Mouse (Mus musculus): ENCODE results near the gene Luc7l3. TPM values are rescaled to one million over a fixed set of nuclear protein-coding genes. Genes with fewer than 3 reads are reported as not detected.

The Luc7l3 gene
- polyA plus RNA-seq, 1 experiment from 2014 or later: 174 TPM

GRCm38 (mm10) chr11:94347063-94347575 lies 25.3 kb upstream of the Luc7l3 start:
- no peak overlapping the region for H3K4me3 ChIP-seq (replicated peaks)
- no peak overlapping the region for H3K27ac ChIP-seq
- no peak overlapping the region for H3K4me2 ChIP-seq
- H3K9ac ChIP-seq: no peak overlapping the region
- no peaks in the 10 kb centered on the region for H3K9me3 ChIP-seq
- ATAC-seq (ENCODE audit: low FRiP score): no peak
- H3K27me3 ChIP-seq: no peaks in the 10 kb centered on the region
- peaks cover 27% of the 10 kb centered on the region for H3K4me1 ChIP-seq
- 89% methylated on average over 7 of the region's 7 CpGs for WGBS
- no peaks in the 10 kb centered on the region for H3K36me3 ChIP-seq (replicated peaks)

DNA sequence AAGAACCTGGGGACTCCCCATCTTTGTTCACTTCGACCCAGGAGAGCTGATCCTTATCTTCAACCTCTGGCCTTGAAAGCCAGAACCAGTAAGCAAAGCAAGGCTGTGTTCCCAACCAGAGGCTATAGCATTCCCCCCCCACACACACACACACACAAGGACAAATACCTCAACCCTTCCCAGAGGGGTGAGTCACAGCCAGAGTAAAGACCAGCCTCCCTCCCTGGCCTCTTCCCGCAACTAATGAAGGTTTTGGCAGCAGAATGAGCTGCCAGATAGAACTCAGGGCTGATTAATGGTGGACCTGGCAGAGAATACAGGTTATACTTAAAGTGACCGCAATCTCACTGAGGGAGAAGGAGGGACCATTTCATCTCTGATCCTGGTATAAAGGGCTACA lies 24.8 kb upstream of the Luc7l3 start:
- Histone ChIP-seq H3K4me1 (peaks cover 32% of the 10 kb centered on the region), H3K27me3 (no peaks in the 10 kb centered on the region), H3K4me2 (no peak overlapping the region), H3K27ac (no peak overlapping the region), H3K36me3 (replicated peaks) (no peaks in the 10 kb centered on the region), H3K4me3 (replicated peaks) (no peak overlapping the region), H3K9ac (no peak overlapping the region), H3K9me3 (no peaks in the 10 kb centered on the region)
- no peak for ATAC-seq (ENCODE audit: low FRiP score)
- 72% methylated on average over 3 of the region's 3 CpGs for WGBS

DNA sequence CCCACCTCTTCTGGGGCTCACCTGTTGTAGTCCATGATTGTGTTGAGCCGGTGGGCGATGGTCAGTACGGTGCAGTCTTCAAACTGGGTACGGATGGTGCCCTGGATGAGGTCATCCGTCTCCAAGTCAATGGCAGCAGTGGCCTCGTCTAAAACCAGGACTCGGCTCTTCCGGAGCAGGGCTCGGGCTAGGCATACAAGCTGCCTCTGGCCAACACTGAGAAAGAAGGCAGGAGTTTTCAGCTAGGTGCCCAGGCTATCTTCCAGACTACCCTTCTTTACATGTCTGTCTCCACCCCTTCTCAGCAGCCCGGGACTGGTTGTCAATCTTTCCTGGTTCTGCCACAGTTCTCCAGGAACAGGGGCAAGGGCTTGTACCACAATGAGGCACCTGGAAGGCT lies 24.1 kb upstream of the Luc7l3 start:
- 87% methylated on average over 10 of the region's 10 CpGs for WGBS
- no peaks in the 10 kb centered on the region for H3K27me3 ChIP-seq
- no peak for ATAC-seq (ENCODE audit: low FRiP score)
- no peaks in the 10 kb centered on the region for H3K36me3 ChIP-seq (replicated peaks)
- H3K4me3 ChIP-seq (replicated peaks): no peak overlapping the region
- no peak overlapping the region for H3K27ac ChIP-seq
- no peaks in the 10 kb centered on the region for H3K9me3 ChIP-seq
- no peak overlapping the region for H3K4me2 ChIP-seq
- peaks cover 39% of the 10 kb centered on the region for H3K4me1 ChIP-seq
- H3K9ac ChIP-seq: no peak overlapping the region

- Histone ChIP-seq H3K4me2 (no peak overlapping the region), H3K27ac (peak overlapping the region; percentile 74), H3K36me3 (replicated peaks) (peaks cover 5% of the 10 kb centered on the region), H3K9ac (0 out of 2 replicates have a peak overlapping the region, but pooled peaks have one; percentile 7), H3K4me3 (replicated peaks) (no peak overlapping the region), H3K9me3 (no peaks in the 10 kb centered on the region), H3K4me1 (peaks cover 49% of the 10 kb centered on the region), H3K27me3 (no peaks in the 10 kb centered on the region)
- no peak for ATAC-seq (ENCODE audit: low FRiP score)
- 74% methylated on average over 1 of the region's 1 CpGs for WGBS
Observed at GRCm38 (mm10) chr11:94344470-94344869, 22.7 kb upstream of the Luc7l3 start.

DNA sequence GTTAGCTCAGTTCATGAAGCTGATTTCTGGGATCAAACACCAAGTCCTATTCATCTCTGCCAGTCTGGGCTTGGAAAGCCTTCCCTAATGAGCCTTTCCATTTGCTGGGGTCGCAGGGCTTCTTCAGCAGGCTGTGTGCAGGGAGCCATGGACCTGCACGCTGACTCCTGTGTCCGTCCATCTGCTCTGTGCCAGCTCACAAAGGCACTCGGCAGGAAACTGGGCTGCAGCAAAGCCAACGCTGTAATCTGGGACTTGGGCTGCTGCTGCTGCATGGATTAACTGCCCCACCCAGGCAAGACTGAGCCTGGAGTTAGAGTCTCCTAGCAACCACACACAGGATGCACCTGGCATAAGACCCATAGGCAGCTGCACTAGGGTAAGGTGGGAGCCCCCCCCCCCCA lies 22.2 kb upstream of the Luc7l3 start:
- Histone ChIP-seq H3K27ac (peak overlapping the region; percentile 74), H3K4me2 (no peak overlapping the region), H3K9ac (0 out of 2 replicates have a peak overlapping the region, but pooled peaks have one; percentile 7), H3K9me3 (no peaks in the 10 kb centered on the region), H3K27me3 (no peaks in the 10 kb centered on the region), H3K4me1 (peaks cover 49% of the 10 kb centered on the region), H3K4me3 (replicated peaks) (no peak overlapping the region), H3K36me3 (replicated peaks) (peaks cover 10% of the 10 kb centered on the region)
- ATAC-seq (ENCODE audit: low FRiP score): 0 out of 2 replicates have a peak, but pooled peaks have one; percentile 39
- 12% methylated on average over 5 of the region's 5 CpGs for WGBS

GRCm38 (mm10) chr11:94342114-94342905 lies 20.5 kb upstream of the Luc7l3 start:
- H3K36me3 ChIP-seq (replicated peaks): peaks cover 21% of the 10 kb centered on the region
- H3K9ac ChIP-seq: no peak overlapping the region
- H3K9me3 ChIP-seq: no peaks in the 10 kb centered on the region
- H3K4me3 ChIP-seq (replicated peaks): no peak overlapping the region
- 34% methylated on average over 13 of the region's 13 CpGs for WGBS
- no peak overlapping the region for H3K4me2 ChIP-seq
- H3K27ac ChIP-seq: peak overlapping the region; percentile 36
- ATAC-seq (ENCODE audit: low FRiP score): no peak
- H3K27me3 ChIP-seq: no peaks in the 10 kb centered on the region
- peaks cover 49% of the 10 kb centered on the region for H3K4me1 ChIP-seq

- Histone ChIP-seq H3K4me3 (replicated peaks) (no peak overlapping the region), H3K36me3 (replicated peaks) (peaks cover 26% of the 10 kb centered on the region), H3K9me3 (no peaks in the 10 kb centered on the region), H3K27me3 (no peaks in the 10 kb centered on the region), H3K9ac (no peak overlapping the region), H3K4me1 (peaks cover 49% of the 10 kb centered on the region), H3K4me2 (no peak overlapping the region), H3K27ac (peak overlapping the region; percentile 27; the same call in 1 of the 2 replicates)
- WGBS: 68% methylated on average over 10 of the region's 10 CpGs
- ATAC-seq (ENCODE audit: low FRiP score): no peak
Observed at GRCm38 (mm10) chr11:94340948-94341933, 19.5 kb upstream of the Luc7l3 start.

- peak; percentile 87 for ATAC-seq (ENCODE audit: low FRiP score)
- WGBS: 55% methylated on average over 18 of the region's 18 CpGs
- H3K27ac ChIP-seq: no peak overlapping the region; the same call in 1 of the 2 replicates
- no peak overlapping the region for H3K9ac ChIP-seq
- peaks cover 33% of the 10 kb centered on the region for H3K36me3 ChIP-seq (replicated peaks)
- H3K4me2 ChIP-seq: no peak overlapping the region
- H3K4me1 ChIP-seq: peaks cover 49% of the 10 kb centered on the region
- no peaks in the 10 kb centered on the region for H3K9me3 ChIP-seq
- H3K4me3 ChIP-seq (replicated peaks): no peak overlapping the region
- H3K27me3 ChIP-seq: no peaks in the 10 kb centered on the region
Observed at GRCm38 (mm10) chr11:94339732-94340585, 18.2 kb upstream of the Luc7l3 start.

DNA sequence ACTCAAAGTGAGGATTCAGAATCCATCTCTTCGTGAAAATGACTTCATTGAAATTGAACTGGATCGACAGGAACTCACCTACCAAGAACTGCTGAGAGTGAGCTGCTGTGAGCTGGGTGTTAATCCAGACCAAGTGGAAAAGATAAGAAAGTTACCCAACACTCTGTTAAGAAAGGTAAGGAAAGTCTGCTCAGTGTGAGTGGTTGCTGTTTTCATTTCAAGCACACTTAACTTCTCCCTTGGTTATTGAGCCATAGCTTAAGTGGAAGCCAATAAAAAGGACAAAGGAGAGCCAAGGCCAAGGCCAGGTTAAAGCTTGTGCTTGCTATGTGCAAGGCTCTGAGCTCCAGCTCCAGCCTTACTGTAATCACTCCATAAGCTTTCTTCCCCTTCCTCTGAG lies 16.6 kb upstream of the Luc7l3 start:
- H3K4me1 ChIP-seq: peaks cover 34% of the 10 kb centered on the region
- 90% methylated on average over 2 of the region's 2 CpGs for WGBS
- H3K9me3 ChIP-seq: no peaks in the 10 kb centered on the region
- no peaks in the 10 kb centered on the region for H3K27me3 ChIP-seq
- H3K4me2 ChIP-seq: no peak overlapping the region
- no peak overlapping the region for H3K9ac ChIP-seq
- ATAC-seq (ENCODE audit: low FRiP score): no peak
- H3K27ac ChIP-seq: no peak overlapping the region
- H3K4me3 ChIP-seq (replicated peaks): no peak overlapping the region
- H3K36me3 ChIP-seq (replicated peaks): peaks cover 41% of the 10 kb centered on the region

- H3K4me2 ChIP-seq: no peak overlapping the region
- no peak overlapping the region for H3K9ac ChIP-seq
- no peak overlapping the region for H3K27ac ChIP-seq
- H3K9me3 ChIP-seq: no peaks in the 10 kb centered on the region
- H3K4me1 ChIP-seq: peaks cover 16% of the 10 kb centered on the region
- H3K36me3 ChIP-seq (replicated peaks): peaks cover 41% of the 10 kb centered on the region
- H3K27me3 ChIP-seq: no peaks in the 10 kb centered on the region
- no peak overlapping the region for H3K4me3 ChIP-seq (replicated peaks)
- no peak for ATAC-seq (ENCODE audit: low FRiP score)
Observed at GRCm38 (mm10) chr11:94336551-94336950, 14.8 kb upstream of the Luc7l3 start.

GRCm38 (mm10) chr11:94334386-94334968 lies 12.7 kb upstream of the Luc7l3 start:
- H3K9me3 ChIP-seq: no peaks in the 10 kb centered on the region
- H3K9ac ChIP-seq: no peak overlapping the region
- no peaks in the 10 kb centered on the region for H3K27me3 ChIP-seq
- no peak for ATAC-seq (ENCODE audit: low FRiP score)
- peaks cover 19% of the 10 kb centered on the region for H3K4me1 ChIP-seq
- peaks cover 36% of the 10 kb centered on the region for H3K36me3 ChIP-seq (replicated peaks)
- H3K27ac ChIP-seq: 0 out of 2 replicates have a peak overlapping the region, but pooled peaks have one; percentile 53
- H3K4me3 ChIP-seq (replicated peaks): no peak overlapping the region
- no peak overlapping the region for H3K4me2 ChIP-seq
- 96% methylated on average over 8 of the region's 8 CpGs for WGBS

Measured in forebrain, embryonic 12.5 days (tissue).